Mouse (Mus musculus) embryonic facial prominence, embryonic 13.5 days (tissue): ENCODE data around the gene Swi5. TPM values are rescaled to one million over a fixed set of nuclear protein-coding genes. Genes with fewer than 3 reads are reported as not detected.

Experiments
- ATAC-seq: fragments of 200-750 bp; cut with Nextera tagmentation; 2 replicates; pipeline ENCODE4 v1.8.0; 2017; ENCODE audit warnings: low read depth; ENCODE audit not compliant: insufficient number of reproducible peaks, insufficient read depth, low FRiP score, low TSS enrichment
- H3K27ac ChIP-seq: fragments of 300-500 bp; sonication (generic); 2 replicates; pipeline ENCODE4 v1.5.1; 2015; ENCODE audit warnings: moderate library complexity, mild to moderate bottlenecking, inconsistent platforms
- H3K27me3 ChIP-seq: fragments of 300-500 bp; sonication (generic); 2 replicates; pipeline ENCODE4 v1.6.1; 2015; ENCODE audit warnings: mild to moderate bottlenecking, inconsistent platforms
- H3K36me3 ChIP-seq: fragments of 300-500 bp; sonication (generic); 2 replicates; pipeline ENCODE4 v1.6.1; 2015; ENCODE audit warnings: mild to moderate bottlenecking, inconsistent platforms
- H3K4me1 ChIP-seq: fragments of 300-500 bp; sonication (generic); 2 replicates; pipeline ENCODE4 v1.6.1; 2015; ENCODE audit warnings: inconsistent platforms
- H3K4me2 ChIP-seq: fragments of 300-500 bp; sonication (generic); 2 replicates; pipeline ENCODE4 v1.6.1; 2015; ENCODE audit warnings: moderate library complexity, mild to moderate bottlenecking, inconsistent platforms
- H3K4me3 ChIP-seq: fragments of 300-500 bp; sonication (generic); 2 replicates; pipeline ENCODE4 v1.5.1; 2015; ENCODE audit warnings: mild to moderate bottlenecking, inconsistent platforms
- H3K9ac ChIP-seq: fragments of 300-500 bp; sonication (generic); 2 replicates; pipeline ENCODE4 v1.6.1; 2015; ENCODE audit warnings: mild to moderate bottlenecking, inconsistent platforms
- H3K9me3 ChIP-seq: fragments of 300-500 bp; sonication (generic); 2 replicates; pipeline ENCODE4 v1.6.1; 2016; ENCODE audit warnings: inconsistent platforms
- WGBS: fragments of 180-500 bp; shearing (Covaris S2); methylation state at CpG from one replicate; pipeline ENCODE4 v1.1.7; 2015; ENCODE audit warnings: mixed read lengths; 5-methylcytosine and 5-hydroxymethylcytosine counted together
- polyA plus RNA-seq: library from polyadenylated mRNA; unstranded; fragments of >200 nt; fragmentation: Nextera tagmentation; extraction: Ambion mirVana; gene quantifications from 2 replicates; pipeline ENCODE4 v1.2.1, GENCODE M21; 2015

Gene Swi5
- polyA plus RNA-seq, 1 experiment from 2014 or later = 497 TPM

DNA sequence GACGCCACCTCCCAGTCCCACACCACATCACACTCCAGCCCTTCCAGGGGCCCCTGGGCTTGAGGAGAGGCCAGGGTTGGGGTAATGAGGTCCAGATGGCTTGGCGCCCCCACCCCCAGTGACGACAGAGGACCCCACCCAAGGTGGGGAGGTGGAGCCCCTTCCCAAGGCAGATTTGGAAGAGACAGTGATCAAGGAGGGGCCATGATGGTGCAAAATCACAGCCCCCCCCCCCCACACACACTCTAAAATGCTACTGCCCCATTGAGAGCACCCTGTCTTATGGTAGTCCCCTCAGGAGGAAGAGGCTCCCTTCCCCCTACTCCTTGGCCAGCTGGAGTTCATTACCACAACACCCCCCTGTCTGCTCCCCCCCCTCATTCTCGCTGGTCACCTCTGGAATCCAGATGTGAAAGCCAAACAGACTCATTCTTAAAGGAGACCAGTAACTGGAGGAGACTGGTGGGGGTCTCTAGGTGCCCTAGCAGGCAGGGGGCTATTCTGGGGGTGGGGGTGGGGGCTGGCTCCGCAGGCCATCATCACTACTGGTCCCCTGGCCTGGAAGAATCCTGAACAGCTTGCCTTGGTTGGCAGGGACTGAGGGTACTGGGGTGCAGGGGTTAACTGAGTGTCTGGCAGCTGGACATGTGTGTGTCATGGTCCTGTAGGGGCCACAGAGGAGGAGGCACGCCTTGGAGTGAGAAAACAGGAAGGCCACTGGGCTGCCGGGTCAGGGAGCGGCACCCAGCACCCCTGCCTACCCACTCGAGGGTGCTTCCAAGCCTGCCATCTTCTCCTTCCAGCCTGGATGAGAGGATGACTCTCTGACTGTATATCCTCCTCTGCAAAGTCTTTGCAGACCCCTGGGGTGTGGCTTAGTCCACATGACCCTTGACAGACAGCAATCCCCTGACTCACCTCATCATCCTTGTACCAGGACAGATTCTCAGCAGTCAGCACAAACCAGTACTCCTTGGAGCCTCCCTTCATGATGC is 32.0 kb upstream of the Swi5 start:
- Histone ChIP-seq H3K4me2 (peak overlapping the region; percentile 82), H3K4me3 (peak overlapping the region; percentile 60), H3K9ac (peak overlapping the region; percentile 92; the same call in 1 of the 2 replicates), H3K27ac (peak overlapping the region; percentile 100), H3K9me3 (no peaks in the 10 kb centered on the region), H3K27me3 (no peaks in the 10 kb centered on the region), H3K36me3 (peaks cover 20% of the 10 kb centered on the region), H3K4me1 (peaks cover 77% of the 10 kb centered on the region)
- peak; percentile 8; the same call in 1 of the 2 replicates for ATAC-seq
- WGBS = 19% methylated on average over 9 of the region's 9 CpGs

DNA sequence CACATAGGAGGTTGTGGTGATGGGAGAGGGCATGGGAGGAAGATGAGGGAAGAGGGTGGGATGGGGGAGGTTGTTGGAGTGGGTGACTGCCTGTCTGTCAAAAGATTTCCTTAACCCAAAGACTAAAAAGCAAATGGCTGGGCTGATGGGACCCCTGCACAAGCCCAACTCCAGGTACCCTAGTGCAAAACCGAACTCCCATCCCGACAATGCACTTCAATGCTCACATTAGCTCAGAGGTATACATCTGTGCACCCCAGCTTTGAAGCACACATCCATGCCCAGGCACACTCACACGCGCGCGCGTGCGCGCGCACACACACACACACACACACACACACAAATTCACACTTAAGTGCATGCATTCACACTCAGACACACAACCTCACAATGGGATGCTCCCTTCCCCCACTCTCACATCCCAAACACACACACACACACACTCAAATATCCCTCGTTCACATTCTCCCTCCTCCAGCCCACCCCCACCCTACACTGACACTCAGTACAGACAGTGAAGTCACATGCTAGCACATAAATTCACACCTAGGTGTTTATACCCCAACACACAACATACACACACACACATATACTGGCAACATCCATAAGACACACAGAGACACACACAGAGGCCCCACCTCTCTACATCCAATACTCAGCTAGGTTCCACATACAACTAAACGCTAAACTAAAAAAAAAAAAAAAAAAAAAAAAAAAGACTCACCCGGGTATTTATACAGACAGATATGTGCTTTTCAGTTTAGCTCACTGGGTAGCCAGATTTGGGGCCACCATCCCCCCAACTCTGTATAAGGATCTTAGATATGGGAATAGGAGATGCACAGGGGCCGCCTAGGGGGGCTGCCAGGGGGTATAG is 31.1 kb upstream of the Swi5 start:
- peak overlapping the region; percentile 92 for H3K9ac ChIP-seq
- H3K4me1 ChIP-seq = peaks cover 80% of the 10 kb centered on the region
- 42% methylated on average over 14 of the region's 14 CpGs for WGBS
- no peak for ATAC-seq
- no peaks in the 10 kb centered on the region for H3K9me3 ChIP-seq
- H3K36me3 ChIP-seq = peaks cover 19% of the 10 kb centered on the region
- H3K27ac ChIP-seq = peak overlapping the region; percentile 100
- H3K27me3 ChIP-seq = no peaks in the 10 kb centered on the region
- H3K4me3 ChIP-seq = peak overlapping the region; percentile 60
- H3K4me2 ChIP-seq = peak overlapping the region; percentile 82

DNA sequence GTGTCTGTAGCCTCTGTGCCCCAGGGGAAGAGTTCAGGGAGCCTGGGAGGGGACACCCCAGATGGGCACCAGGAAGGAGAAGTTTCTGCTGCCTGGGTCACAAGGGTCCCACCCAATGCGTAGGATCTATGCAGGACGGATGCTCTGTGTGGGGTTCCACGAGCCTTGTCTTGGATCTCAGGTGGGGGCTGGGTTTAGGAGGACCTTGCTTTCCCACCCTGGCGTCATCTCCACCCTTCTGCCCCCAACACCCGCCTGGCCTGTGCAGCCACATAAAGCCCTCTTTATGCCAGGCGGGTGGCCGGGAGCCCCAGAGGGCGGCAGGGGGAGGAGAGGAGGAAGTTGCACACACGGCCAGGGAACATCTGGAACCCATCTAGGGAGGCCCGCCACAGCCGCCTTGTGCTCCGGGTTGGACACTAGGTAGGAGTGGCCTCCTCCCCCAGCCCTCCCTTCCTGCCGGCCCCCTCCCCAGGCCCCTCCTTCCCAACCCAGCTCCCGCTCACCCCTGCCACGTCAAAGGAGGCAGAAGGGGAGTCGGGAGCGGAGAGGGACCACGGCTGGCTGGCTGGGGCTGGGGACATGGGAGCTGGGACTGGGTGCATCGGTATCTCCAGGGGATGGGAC is 30.0 kb upstream of the Swi5 start:
- H3K9ac ChIP-seq = peak overlapping the region; percentile 92
- no peaks in the 10 kb centered on the region for H3K27me3 ChIP-seq
- peak overlapping the region; percentile 82 for H3K4me2 ChIP-seq
- ATAC-seq = peak; percentile 87
- H3K27ac ChIP-seq = peak overlapping the region; percentile 100
- H3K4me1 ChIP-seq = peaks cover 76% of the 10 kb centered on the region
- peak overlapping the region; percentile 60 for H3K4me3 ChIP-seq
- 4% methylated on average over 19 of the region's 19 CpGs for WGBS
- H3K9me3 ChIP-seq = no peaks in the 10 kb centered on the region
- peaks cover 20% of the 10 kb centered on the region for H3K36me3 ChIP-seq

DNA sequence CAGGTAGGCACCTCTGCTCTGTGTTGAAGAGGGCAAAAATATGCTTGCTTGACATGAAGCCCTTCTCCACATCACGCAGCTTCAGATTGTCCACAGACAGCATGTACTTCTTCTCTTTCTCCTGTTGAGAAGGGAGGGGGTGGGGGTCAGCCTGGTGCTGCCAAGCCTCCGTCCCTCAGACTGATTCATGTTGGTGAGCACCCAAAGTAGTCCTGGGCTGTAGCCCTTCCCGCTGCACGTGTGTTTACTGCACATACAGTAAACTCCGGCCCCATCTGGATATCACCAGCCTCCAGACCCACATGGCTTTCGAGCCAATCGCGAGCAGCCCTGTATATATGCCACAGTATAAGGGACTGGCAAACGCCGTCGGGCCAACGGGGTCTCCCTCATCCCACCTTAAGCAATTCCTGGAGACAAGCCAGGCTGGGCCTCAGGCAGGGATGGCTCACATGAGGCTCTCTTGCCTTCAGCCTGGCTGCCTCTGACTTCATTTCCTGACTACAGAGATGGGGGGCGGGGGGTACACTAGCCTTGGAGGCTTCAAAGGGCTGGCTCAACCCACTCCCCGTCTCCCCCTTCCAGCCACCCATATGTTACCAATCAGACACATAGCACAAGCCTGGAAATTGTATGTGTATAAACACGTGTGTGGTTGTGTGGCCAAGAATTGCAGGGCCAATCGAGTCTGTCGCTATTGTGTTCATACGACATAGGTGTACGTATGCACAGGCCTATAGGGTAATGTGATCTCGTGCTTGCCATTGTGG is 29.2 kb upstream of the Swi5 start:
- 24% methylated on average over 20 of the region's 20 CpGs for WGBS
- peaks cover 74% of the 10 kb centered on the region for H3K4me1 ChIP-seq

DNA sequence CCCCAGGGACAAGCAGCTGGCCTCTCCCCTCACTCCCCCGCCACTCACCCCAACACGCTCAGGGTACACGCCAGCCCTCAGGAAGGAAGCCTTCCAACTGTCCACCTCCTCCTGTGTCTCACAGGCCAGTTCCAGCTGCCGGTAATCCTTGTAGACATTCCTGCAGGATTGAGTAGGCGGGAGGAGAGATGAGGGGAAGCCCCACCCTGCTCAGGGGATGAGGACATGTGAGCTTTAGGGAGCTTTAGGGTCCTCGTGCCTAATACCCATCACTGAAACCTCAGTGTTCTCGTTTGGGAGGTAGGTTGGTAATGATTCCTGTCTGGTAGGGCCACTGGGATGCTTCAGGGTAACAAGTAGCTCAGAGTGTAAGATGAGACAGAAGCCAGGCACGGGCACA is 27.9 kb upstream of the Swi5 start:
- Histone ChIP-seq H3K4me3 (0 out of 2 replicates have a peak overlapping the region, but pooled peaks have one; percentile 2), H3K27ac (peak overlapping the region; percentile 100), H3K4me2 (peak overlapping the region; percentile 38), H3K27me3 (no peaks in the 10 kb centered on the region), H3K4me1 (peaks cover 78% of the 10 kb centered on the region), H3K9ac (peak overlapping the region; percentile 44; the same call in 1 of the 2 replicates), H3K9me3 (no peaks in the 10 kb centered on the region), H3K36me3 (peaks cover 19% of the 10 kb centered on the region)
- WGBS = under 1% methylated on average over 8 of the region's 8 CpGs
- ATAC-seq = no peak

More for the DNA sequence above, 29.2 kb upstream of the Swi5 start:
- H3K4me2 ChIP-seq = peak overlapping the region; percentile 82
- peaks cover 19% of the 10 kb centered on the region for H3K36me3 ChIP-seq
- peak overlapping the region; percentile 60; the same call in 1 of the 2 replicates for H3K4me3 ChIP-seq
- peak; percentile 70 for ATAC-seq
- H3K27ac ChIP-seq = peak overlapping the region; percentile 100
- no peaks in the 10 kb centered on the region for H3K27me3 ChIP-seq
- H3K9ac ChIP-seq = peak overlapping the region; percentile 92
- H3K9me3 ChIP-seq = no peaks in the 10 kb centered on the region

DNA sequence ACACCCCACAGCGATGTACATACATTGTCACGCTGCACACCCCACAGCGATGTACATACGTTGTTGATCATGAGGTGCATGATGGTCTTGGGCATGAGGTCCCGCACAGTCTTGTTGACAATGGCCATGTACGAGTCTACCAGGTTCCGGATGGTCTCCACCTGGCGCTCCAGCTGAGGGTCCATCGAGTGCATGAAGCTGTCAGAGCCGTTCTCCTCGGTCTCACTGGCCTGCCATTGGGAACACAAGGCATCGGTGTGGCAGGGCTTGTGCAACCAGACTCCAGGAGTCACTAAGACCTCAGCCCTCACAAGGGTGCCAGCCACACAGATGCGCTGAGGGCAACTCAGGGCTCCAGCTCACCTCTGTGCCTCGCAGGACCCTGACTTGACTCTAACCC is 27.0 kb upstream of the Swi5 start:
- H3K4me3 ChIP-seq = no peak overlapping the region

DNA sequence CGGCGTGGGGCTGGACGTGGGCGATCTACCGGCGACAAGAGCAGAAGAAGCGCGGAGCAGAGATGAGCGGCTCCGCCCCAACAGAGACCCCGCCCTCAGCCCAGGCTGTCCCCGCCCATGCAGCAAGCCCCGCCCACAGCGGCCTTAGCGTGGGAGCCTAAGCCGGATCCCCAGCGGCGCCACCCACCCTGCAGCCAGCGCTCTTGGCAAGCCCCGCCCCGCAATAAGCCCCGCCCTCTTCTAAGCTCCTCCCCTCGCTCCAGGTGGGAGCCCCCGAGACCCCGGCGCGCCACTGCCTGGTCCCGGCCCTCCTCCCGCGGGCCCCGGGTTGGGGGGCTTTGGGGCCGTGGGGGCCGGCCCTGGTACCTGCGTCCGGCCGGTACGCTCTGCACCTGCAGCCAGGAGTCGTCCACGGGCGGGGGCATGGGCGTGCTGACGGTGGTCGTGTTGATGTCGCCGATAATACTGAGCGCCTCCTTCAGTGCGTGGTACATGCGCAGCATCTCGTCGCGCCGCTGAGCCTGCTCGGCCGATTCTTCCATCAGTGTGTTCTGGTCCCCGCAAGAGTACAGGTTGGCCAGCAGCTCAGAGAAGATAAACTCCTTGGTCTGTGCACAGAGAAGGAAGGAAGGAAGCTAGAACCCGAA is 24.6 kb upstream of the Swi5 start:
- H3K4me3 ChIP-seq = peak overlapping the region; percentile 71
- peak overlapping the region; percentile 97 for H3K4me2 ChIP-seq
- peaks cover 49% of the 10 kb centered on the region for H3K36me3 ChIP-seq
- peak overlapping the region; percentile 88 for H3K9ac ChIP-seq
- H3K27ac ChIP-seq = peak overlapping the region; percentile 73
- H3K4me1 ChIP-seq = peaks cover 65% of the 10 kb centered on the region
- H3K9me3 ChIP-seq = no peaks in the 10 kb centered on the region
- no peaks in the 10 kb centered on the region for H3K27me3 ChIP-seq
- ATAC-seq = peak; percentile 63
- WGBS = 3% methylated on average over 55 of the region's 56 CpGs

More for the DNA sequence above, 27.0 kb upstream of the Swi5 start:
- no peak for ATAC-seq
- Histone ChIP-seq H3K9me3 (no peaks in the 10 kb centered on the region), H3K4me2 (no peak overlapping the region), H3K9ac (no peak overlapping the region), H3K27ac (peak overlapping the region; percentile 100), H3K36me3 (peaks cover 27% of the 10 kb centered on the region), H3K4me1 (peaks cover 78% of the 10 kb centered on the region), H3K27me3 (no peaks in the 10 kb centered on the region)
- 93% methylated on average over 14 of the region's 14 CpGs for WGBS

DNA sequence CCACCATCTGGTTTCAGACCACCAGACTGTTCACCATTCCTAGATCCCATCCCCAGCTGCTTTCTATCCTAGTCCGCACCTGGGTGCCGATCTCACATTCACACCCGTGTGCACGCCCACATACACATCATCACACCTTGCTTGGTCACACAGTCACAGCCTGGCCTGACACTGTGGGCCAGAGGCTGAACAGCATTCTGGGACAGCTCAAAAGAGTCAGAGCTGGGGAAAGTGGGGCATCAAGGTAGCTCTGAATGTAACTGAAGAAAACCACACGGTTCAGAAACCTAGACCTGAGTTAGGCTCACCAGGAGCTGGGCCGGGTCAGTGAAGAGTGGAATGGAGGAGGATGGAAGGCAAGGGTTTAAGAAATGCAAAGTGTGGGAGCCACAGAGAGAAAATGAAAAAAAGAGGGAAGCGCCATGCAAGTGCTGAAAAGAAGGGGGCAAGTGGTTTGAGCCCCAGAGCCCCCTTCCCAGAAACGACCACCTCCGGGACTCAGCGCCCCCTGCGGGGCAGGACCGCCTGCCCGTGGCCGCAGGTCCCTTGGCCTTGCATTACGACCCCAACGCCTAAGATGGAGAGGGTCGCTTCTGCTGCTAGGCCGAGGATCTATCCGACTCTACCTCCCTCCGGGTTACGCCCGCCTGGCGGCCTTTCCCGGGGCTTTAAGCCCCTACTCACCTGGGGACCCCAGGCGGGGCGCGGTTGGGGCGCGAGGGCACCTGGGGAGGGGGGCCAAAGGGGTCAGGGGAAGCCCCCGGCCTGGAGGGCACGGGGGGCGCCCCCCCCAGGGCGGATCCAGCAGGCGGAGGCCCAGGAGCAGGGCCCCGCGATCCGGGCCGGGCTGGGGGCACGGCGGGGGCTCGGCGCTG is 23.8 kb upstream of the Swi5 start:
- no peak for ATAC-seq
- Histone ChIP-seq H3K4me1 (peaks cover 57% of the 10 kb centered on the region), H3K27me3 (no peaks in the 10 kb centered on the region), H3K27ac (peak overlapping the region; percentile 73), H3K9me3 (no peaks in the 10 kb centered on the region), H3K9ac (peak overlapping the region; percentile 88), H3K36me3 (peaks cover 55% of the 10 kb centered on the region), H3K4me2 (peak overlapping the region; percentile 97), H3K4me3 (peak overlapping the region; percentile 71)
- WGBS = 7% methylated on average over 40 of the region's 42 CpGs

DNA sequence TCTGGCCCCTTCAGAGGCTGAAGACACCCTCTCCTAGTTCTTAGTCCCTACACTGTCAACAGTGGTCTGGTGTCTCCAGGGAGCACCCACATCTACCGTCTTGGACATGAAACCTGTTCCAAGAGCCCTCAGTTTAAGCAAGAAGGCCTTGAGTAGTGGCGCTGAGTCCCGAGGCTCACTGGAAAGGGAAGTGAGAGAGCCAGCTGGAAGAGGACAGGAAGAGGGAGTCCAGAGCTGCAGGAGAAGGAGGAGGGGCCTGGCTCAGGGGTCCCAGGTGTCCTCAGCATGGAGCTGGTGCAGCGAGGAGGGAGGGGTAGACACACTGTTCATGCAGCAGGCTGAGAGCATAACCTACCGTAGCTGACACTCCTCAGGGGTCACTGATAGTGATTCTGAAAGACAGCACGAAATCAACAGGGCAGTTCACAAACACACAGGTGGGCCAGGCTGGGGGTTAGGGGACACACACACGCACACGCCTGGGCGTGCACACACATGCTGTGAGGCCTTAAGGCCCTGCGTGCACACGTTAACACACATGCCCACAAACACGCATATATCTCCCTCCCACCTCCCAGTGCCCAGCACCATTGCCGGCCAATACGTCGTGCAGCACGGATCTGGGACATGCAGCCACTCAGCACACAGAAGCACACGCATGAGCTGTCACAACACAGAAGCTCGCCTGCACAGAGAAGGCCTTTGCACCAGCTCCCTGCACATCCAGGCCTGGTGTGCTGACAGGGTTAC is 22.4 kb upstream of the Swi5 start:
- H3K27ac ChIP-seq = peak overlapping the region; percentile 55; the same call in 1 of the 2 replicates
- H3K4me3 ChIP-seq = 0 out of 2 replicates have a peak overlapping the region, but pooled peaks have one; percentile 71

More for the DNA sequence above, 22.4 kb upstream of the Swi5 start:
- Histone ChIP-seq H3K27me3 (no peaks in the 10 kb centered on the region), H3K4me2 (peak overlapping the region; percentile 97), H3K9me3 (no peaks in the 10 kb centered on the region), H3K9ac (peak overlapping the region; percentile 88), H3K36me3 (peaks cover 69% of the 10 kb centered on the region), H3K4me1 (peaks cover 43% of the 10 kb centered on the region)
- no peak for ATAC-seq
- 81% methylated on average over 18 of the region's 18 CpGs for WGBS
